Mouse (Mus musculus): Measurements from ENCODE around the gene Usp43.
A peak's percentile ranks its signal among the peaks of the same experiment; 100 is the strongest.

Gene Usp43

GRCm38 (mm10) chr11:67921827-67922754 is at the start of gene Usp43:
Gene Usp43, minus strand, starts transcription at chr11:67922153.
- DNase-seq (ENCODE audit: low read depth, low spot score), result peak; percentile 20

GRCm38 (mm10) chr11:67967831-67968230 is 45.9 kb upstream of the Usp43 start:
- DNase-seq (ENCODE audit: low read depth, low spot score), result no peak

- DNase-seq (ENCODE audit: low read depth, low spot score), result peak; percentile 76
Observed at GRCm38 (mm10) chr11:67965905-67966878, 44.2 kb upstream of the Usp43 start, which contains the start of gene Stx8. Gene Stx8, plus strand, starts transcription at chr11:67966193.

GRCm38 (mm10) chr11:67965242-67965883 is 43.4 kb upstream of the Usp43 start, which contains the start of gene Cfap52:
Gene Cfap52, minus strand, starts transcription at chr11:67965651.
- peak; percentile 60 for DNase-seq (ENCODE audit: low read depth, low spot score)

- no peak for DNase-seq (ENCODE audit: low read depth, low spot score)
Observed at GRCm38 (mm10) chr11:67964110-67964509, 42.2 kb upstream of the Usp43 start.

GRCm38 (mm10) chr11:67954413-67954812 is 32.5 kb upstream of the Usp43 start:
- DNase-seq (ENCODE audit: low read depth, low spot score), result no peak

GRCm38 (mm10) chr11:67953604-67954003 is 31.7 kb upstream of the Usp43 start:
- DNase-seq (ENCODE audit: low read depth, low spot score), result no peak

GRCm38 (mm10) chr11:67949475-67949874 is 27.5 kb upstream of the Usp43 start:
- DNase-seq (ENCODE audit: low read depth, low spot score), result no peak

- no peak for DNase-seq (ENCODE audit: low read depth, low spot score)
Observed at GRCm38 (mm10) chr11:67948229-67948628, 26.3 kb upstream of the Usp43 start.

GRCm38 (mm10) chr11:67932156-67932555 is 10.2 kb upstream of the Usp43 start:
- DNase-seq (ENCODE audit: low read depth, low spot score), result no peak

- no peak for DNase-seq (ENCODE audit: low read depth, low spot score)
Observed at GRCm38 (mm10) chr11:67926348-67927055, 4.5 kb upstream of the Usp43 start.

- DNase-seq (ENCODE audit: low read depth, low spot score), result no peak
Observed at GRCm38 (mm10) chr11:67925000-67925399, 3.0 kb upstream of the Usp43 start.

GRCm38 (mm10) chr11:67923720-67924119 is 1.8 kb upstream of the Usp43 start:
- no peak for DNase-seq (ENCODE audit: low read depth, low spot score)

- peak; percentile 13 for DNase-seq (ENCODE audit: low read depth, low spot score)
Observed at GRCm38 (mm10) chr11:67922755-67923125, 787 bp upstream of the Usp43 start.

- DNase-seq (ENCODE audit: low read depth, low spot score), result peak; percentile 8
Observed at GRCm38 (mm10) chr11:67921091-67921826, 694 bp downstream of the Usp43 start.

- no peak for DNase-seq (ENCODE audit: low read depth, low spot score)
Observed at GRCm38 (mm10) chr11:67920226-67920960, 1.6 kb downstream of the Usp43 start.

GRCm38 (mm10) chr11:67919593-67919992 is 2.4 kb downstream of the Usp43 start:
- no peak for DNase-seq (ENCODE audit: low read depth, low spot score)

GRCm38 (mm10) chr11:67917126-67917525 is 4.8 kb downstream of the Usp43 start:
- DNase-seq (ENCODE audit: low read depth, low spot score), result no peak

- no peak for DNase-seq (ENCODE audit: low read depth, low spot score)
Observed at GRCm38 (mm10) chr11:67911074-67911473, 10.9 kb downstream of the Usp43 start.
